Mouse (Mus musculus) liver (tissue): ENCODE measurements around the gene Rhog.

Source experiments
- DNase-seq: peaks from one replicate; pipeline ENCODE4 v3.0.0-alpha.2; 2020; ENCODE audit warnings: mixed read lengths

Gene Rhog

GRCm38 (mm10) chr7:102249896-102250630 is 5.8 kb downstream of the Rhog start:
- peak; percentile 91 for DNase-seq

GRCm38 (mm10) chr7:102249531-102249895 is 6.3 kb downstream of the Rhog start:
- DNase-seq: no peak

DNA sequence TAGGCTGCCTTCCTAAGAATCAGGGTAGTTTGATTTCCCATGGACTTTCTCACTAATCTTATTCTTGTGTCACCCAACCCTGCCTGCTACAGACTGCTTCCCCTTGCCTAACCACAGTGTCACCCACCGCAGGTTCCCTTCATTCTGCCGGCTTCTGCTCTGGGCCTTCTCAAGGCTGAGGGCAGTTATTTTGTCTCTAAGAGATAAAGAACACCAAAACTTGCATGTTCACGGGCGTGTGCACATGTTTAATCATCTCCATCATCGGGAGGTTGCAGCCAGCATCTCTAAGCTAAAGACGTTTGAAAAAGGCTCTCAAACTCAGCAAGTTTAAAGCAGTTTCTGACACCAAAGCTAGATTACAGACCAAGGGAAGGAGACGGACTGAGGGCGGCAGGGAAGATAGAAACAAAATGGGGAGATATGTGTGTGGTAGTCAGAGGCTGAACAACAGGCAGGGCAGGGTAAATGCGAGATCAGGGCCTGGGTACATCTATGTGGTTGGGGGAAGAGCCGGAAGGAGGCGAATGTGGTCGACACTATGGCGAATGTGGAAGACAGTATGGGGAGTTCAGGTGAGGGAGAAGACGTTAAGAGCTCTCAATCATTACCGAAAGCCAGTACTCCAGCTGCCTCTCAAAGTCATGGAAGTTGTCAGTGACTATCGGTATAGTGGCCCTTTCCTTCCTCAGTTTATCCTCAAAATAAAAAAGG is 7.0 kb downstream of the Rhog start:
- peak; percentile 58 for DNase-seq

- DNase-seq: no peak
These were observed 8.7 kb downstream of the Rhog start for GRCm38 (mm10) chr7:102246956-102247797.

- no peak for DNase-seq
These were observed 9.6 kb downstream of the Rhog start for GRCm38 (mm10) chr7:102246265-102246664.

- DNase-seq: peak; percentile 55
These were observed 10.1 kb downstream of the Rhog start for GRCm38 (mm10) chr7:102245775-102246174.

GRCm38 (mm10) chr7:102244782-102245535 is 10.9 kb downstream of the Rhog start:
- no peak for DNase-seq

- DNase-seq: peak; percentile 51
These were observed 12.0 kb downstream of the Rhog start for GRCm38 (mm10) chr7:102243870-102244269.

DNA sequence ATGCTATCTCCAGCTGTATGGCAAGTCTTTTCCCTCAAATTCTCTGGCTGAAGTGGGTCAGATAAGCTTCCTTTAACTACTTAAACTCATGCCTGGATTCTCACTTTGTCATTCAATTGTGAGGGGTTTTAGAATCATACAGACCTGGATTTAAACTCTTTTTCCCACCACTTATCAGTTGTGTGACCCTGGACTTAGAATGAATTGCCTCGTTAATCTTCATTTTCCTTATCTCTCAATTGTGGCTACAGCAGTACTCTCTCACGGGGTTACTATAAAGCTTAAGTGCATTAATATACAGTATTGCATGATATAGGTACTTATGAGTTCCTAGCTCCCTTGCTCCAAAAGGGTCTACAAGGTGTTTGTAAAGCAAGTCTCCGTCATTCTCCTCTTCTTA is 12.9 kb downstream of the Rhog start:
- DNase-seq: no peak

GRCm38 (mm10) chr7:102242371-102242770 is 13.5 kb downstream of the Rhog start:
- no peak for DNase-seq

DNA sequence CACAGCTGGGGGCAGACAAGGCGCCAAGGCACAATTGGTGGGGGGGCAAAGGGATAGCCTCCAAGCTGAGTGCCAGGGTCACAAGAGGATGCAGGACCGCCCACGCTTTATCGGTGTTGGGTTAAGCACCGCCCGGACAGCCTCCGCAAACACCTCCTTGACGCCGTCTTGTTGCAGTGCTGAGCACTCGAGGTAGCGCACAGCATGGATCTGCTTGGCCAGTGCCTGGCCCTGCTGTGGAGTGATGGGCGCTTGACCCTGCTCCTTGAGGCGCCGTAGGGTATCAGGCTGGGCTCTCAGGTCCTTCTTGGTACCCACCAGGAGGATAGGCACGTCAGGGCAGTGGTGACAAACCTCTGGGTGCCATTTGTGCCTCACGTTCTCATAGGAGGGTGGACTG is 16.3 kb downstream of the Rhog start:
- DNase-seq: no peak

- DNase-seq: no peak
These were observed 17.1 kb downstream of the Rhog start for GRCm38 (mm10) chr7:102238686-102239286.

GRCm38 (mm10) chr7:102233059-102233458 is 22.8 kb downstream of the Rhog start:
- DNase-seq: no peak

GRCm38 (mm10) chr7:102229814-102230213 is 26.0 kb downstream of the Rhog start:
- DNase-seq: no peak

- no peak for DNase-seq
These were observed 27.7 kb downstream of the Rhog start for GRCm38 (mm10) chr7:102228049-102228670.

DNA sequence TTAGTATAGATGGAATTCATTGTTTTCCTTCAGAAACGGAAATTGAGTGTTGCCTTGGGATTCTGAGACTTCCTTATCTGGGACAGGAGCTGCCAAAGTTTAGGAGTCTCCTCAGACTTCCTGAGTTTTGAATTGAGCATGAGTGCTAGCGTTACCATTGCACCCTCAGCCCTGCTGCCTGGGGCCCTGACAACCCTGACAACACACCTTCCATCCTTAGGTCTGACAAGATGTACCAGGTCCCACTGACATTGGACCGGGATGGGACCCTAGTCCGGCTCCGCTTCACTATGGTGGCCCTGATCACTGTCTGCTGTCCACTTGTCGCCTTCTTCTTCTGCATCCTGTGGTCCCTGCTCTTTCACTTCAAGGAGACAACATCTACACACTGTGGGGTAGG is 29.8 kb downstream of the Rhog start:
- DNase-seq: no peak

DNA sequence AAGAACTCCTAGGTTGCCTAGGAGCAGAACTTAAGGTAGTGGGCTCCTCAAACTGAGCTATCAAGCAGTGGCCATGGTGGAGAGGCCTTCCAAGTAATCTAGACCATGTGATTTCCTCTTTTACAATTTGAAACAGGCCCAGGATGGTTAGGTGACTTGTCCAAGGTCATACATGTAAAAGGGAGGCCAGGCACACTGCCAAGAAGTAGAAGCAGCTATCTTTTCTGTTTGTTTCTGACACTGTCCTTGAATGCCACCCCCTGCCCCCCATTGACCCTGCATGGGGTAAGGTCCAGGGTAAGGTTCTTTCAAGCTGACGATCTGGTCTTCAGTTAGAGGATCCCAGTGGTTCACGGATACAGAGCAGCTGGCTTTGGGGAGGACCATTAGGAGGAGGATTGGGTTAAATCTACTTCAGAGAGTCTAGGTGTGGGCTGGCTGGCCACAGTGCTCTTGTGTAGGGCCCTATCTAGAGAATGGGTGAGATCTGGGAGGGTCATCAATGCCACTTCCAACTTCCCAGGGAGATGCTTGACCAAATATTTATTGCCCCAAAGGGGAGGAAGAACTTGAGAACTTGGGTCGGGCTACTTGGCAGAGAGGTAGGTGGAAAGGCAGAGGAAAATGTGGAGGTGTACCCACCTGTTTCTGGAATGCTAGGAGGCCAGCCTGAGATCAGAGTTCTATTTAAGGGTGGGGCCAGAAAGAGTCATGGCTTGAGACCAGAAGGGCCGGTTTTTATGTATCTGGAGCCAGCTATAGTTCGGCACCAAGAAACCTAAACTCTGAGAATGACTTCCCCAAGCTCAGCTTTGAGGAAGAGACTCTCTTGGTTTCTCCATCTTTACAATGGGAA is 31.7 kb downstream of the Rhog start:
- no peak for DNase-seq

DNA sequence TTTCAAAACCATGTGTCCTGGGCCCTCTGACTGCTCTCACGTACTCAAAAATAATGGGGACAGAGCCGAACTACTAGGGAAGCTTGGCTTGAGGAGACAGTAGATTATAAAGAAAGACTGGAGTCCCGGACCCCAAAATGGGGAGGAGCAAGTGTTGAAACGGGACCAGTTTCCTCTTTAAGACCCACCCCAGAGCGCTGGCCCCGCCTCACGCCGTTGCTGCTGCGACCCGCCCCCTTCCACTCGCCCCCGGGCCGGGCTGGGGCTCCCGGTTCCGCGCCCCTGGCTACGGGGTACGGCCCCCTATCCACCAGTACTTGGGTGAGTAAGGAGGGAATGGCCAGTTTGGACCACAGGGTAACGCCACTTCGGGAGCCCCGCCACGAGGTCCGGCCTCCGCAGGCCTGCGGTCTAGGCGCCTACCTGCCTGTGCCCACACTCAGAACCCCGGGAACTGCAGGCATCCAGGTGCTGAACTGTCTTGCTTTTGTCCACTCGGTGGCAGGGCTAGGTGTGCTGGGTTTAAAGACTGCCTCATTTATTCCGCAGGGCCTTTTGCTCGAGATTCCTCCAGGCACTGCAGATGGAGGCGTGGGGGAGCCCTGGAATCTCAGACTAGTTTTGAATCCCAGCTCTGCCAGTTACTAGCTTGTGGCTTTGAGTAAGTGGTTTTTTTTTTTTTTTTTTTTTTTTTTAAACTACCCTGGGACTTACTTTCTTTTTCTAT is 32.9 kb downstream of the Rhog start:
- DNase-seq: peak; percentile 78

GRCm38 (mm10) chr7:102222336-102222735 is 33.5 kb downstream of the Rhog start:
- DNase-seq: peak; percentile 68

- no peak for DNase-seq
These were observed 34.0 kb downstream of the Rhog start for GRCm38 (mm10) chr7:102221899-102222298.
